Mouse (Mus musculus): ENCODE data around the gene C1qtnf6.

The C1qtnf6 gene

GRCm38 (mm10) chr15:78544561-78545001, 13.4 kb upstream of the C1qtnf6 start, which contains the start of gene Sstr3:
TSS of gene Sstr3 (minus strand) at chr15:78544685.
- no peak for DNase-seq

GRCm38 (mm10) chr15:78544041-78544440, 12.8 kb upstream of the C1qtnf6 start:
- DNase-seq, result no peak

- DNase-seq, result no peak
Measured at GRCm38 (mm10) chr15:78542767-78543303, 11.6 kb upstream of the C1qtnf6 start.

GRCm38 (mm10) chr15:78542098-78542766, 11.0 kb upstream of the C1qtnf6 start:
- no peak for DNase-seq

GRCm38 (mm10) chr15:78541606-78542005, 10.4 kb upstream of the C1qtnf6 start:
- DNase-seq, result no peak

GRCm38 (mm10) chr15:78541036-78541435, 9.8 kb upstream of the C1qtnf6 start:
- DNase-seq, result no peak

GRCm38 (mm10) chr15:78535723-78536421, 4.7 kb upstream of the C1qtnf6 start:
- no peak for DNase-seq

GRCm38 (mm10) chr15:78533346-78533835, 2.2 kb upstream of the C1qtnf6 start:
- no peak for DNase-seq

GRCm38 (mm10) chr15:78532566-78533345, 1.5 kb upstream of the C1qtnf6 start:
- DNase-seq, result peak; percentile 32

- DNase-seq, result peak; percentile 88
Measured at GRCm38 (mm10) chr15:78531901-78532469, 769 bp upstream of the C1qtnf6 start.

- no peak for DNase-seq
Measured at GRCm38 (mm10) chr15:78531451-78531720, 170 bp upstream of the C1qtnf6 start.

- no peak for DNase-seq
Measured at GRCm38 (mm10) chr15:78530141-78530540, 1.1 kb downstream of the C1qtnf6 start.

GRCm38 (mm10) chr15:78529428-78529990, 1.7 kb downstream of the C1qtnf6 start:
- peak; percentile 59 for DNase-seq

GRCm38 (mm10) chr15:78528726-78529411, 2.3 kb downstream of the C1qtnf6 start:
- DNase-seq, result no peak

- no peak for DNase-seq
Measured at GRCm38 (mm10) chr15:78527973-78528372, 3.2 kb downstream of the C1qtnf6 start.

- no peak for DNase-seq
Measured at GRCm38 (mm10) chr15:78524163-78524562, 7.1 kb downstream of the C1qtnf6 start.

GRCm38 (mm10) chr15:78521892-78522291, 9.3 kb downstream of the C1qtnf6 start:
- no peak for DNase-seq

GRCm38 (mm10) chr15:78521331-78521730, 9.9 kb downstream of the C1qtnf6 start:
- DNase-seq, result no peak

GRCm38 (mm10) chr15:78520112-78520715, 11.0 kb downstream of the C1qtnf6 start:
- no peak for DNase-seq

- DNase-seq, result no peak
Measured at GRCm38 (mm10) chr15:78518221-78518620, 13.0 kb downstream of the C1qtnf6 start.

- DNase-seq, result no peak
Measured at GRCm38 (mm10) chr15:78515759-78516158, 15.5 kb downstream of the C1qtnf6 start.
